Mouse (Mus musculus): ENCODE measurements around the gene Hras. TPM values are rescaled to one million over a fixed set of nuclear protein-coding genes. Genes with fewer than 3 reads are reported as not detected.

Gene Hras
- polyA plus RNA-seq, 1 experiment from 2014 or later = 78.2 TPM

DNA sequence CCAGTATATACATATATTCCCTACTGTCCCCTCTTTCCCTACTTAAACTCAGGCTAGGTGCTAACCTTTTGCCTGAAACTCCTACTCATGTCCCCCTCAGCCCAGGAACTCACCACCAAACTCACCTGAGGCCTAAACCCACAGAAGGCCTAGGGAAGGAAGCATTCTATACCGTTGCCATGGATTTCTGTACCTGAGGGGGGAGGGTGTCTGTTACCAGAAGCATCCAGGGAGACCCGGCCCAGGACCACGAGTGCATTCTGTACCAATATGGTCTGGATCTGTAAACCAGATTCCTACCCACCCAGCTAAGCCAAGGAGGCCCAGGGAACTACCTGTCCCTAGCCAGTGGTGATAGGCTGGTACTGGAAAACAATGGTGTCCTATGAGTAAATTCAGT, 20.5 kb upstream of the Hras start:
- no peaks in the 10 kb centered on the region for H3K9me3 ChIP-seq (replicated peaks)
- no peak overlapping the region for H3K27ac ChIP-seq (ENCODE audit: poor library complexity, severe bottlenecking)
- WGBS = 65% methylated on average over 3 of the region's 3 CpGs
- H3K27me3 ChIP-seq (replicated peaks) = peaks cover 10% of the 10 kb centered on the region; the same call in 1 of the 2 replicates
- H3K9ac ChIP-seq = no peak overlapping the region
- no peak overlapping the region; the same call in 1 of the 2 replicates for H3K4me2 ChIP-seq
- H3K4me1 ChIP-seq (replicated peaks) = peaks cover 18% of the 10 kb centered on the region
- no peak overlapping the region for H3K4me3 ChIP-seq
- no peak for ATAC-seq (ENCODE audit: insufficient number of reproducible peaks, low FRiP score)
- 0 out of 2 replicates have a peak, but pooled peaks cover 3% of the 10 kb centered on the region for H3K36me3 ChIP-seq

DNA sequence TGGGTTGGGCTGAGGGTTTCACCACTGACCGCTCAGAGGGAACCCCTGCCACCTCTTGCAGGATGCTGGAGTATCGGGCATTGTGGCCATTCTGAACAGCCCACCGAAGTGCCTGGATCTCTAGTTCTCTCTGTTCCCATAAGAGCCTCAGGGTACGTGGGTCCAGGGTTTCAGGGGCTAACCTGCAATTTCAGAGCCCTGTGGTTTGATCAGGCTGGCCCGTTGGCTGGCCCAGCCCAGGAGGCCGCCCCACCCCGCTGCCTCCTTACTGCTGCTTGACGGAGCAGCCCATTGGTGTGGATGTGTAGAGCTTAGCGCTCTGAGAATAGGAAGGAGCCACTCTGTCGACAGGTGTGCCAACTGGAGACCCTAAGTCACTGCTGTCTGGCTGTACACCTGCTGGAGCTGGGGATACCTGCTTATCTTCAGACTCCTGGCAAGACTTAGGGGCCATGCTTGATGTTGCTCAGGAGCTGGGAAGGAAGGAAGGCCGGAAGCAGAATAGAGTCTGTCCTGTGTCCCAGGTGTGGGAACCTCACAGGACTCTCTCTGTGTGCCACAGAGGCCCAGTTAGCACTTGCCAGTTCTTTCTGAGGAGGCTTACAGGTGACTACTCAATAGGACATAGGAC, 19.9 kb upstream of the Hras start, which contains the start of gene Lmntd2:
Gene Lmntd2 (minus strand): TSS at position 476 of the 631 bp plus-strand sequence.
- 92% methylated on average over 11 of the region's 11 CpGs for WGBS
- H3K4me3 ChIP-seq = peak within 1 kb of the TSS; percentile 74
- no peak for ATAC-seq (ENCODE audit: insufficient number of reproducible peaks, low FRiP score)
- peaks cover 18% of the 10 kb centered on the region for H3K4me1 ChIP-seq (replicated peaks)
- peak within 1 kb of the TSS; percentile 65; the same call in 1 of the 2 replicates for H3K27ac ChIP-seq (ENCODE audit: poor library complexity, severe bottlenecking)
- 0 out of 2 replicates have a peak, but pooled peaks cover under 1% of the 10 kb centered on the region for H3K36me3 ChIP-seq
- peak within 1 kb of the TSS; percentile 83 for H3K4me2 ChIP-seq
- peaks cover 10% of the 10 kb centered on the region; the same call in 1 of the 2 replicates for H3K27me3 ChIP-seq (replicated peaks)
- no peaks in the 10 kb centered on the region for H3K9me3 ChIP-seq (replicated peaks)
- peak within 1 kb of the TSS; percentile 76; the same call in 1 of the 2 replicates for H3K9ac ChIP-seq

DNA sequence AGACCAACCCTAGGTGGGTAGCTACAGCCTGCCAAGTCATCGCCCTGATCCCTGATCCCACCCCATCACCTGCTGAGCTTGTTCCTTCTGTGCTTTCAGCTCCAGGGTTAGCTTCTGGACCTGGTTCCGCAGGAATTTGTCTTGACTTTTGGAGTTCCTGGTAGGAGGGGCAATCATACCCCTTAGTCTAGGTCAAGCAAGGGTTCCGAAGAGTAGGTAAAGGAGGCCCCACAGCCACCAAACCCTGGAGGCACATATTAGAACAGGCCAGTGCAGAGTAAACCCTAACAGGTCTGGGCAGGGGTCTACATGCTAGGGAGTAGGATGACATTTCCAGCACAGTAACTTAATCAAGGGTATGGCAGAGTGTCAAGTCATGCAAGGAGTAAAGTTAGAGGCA, 19.3 kb upstream of the Hras start:
- 85% methylated on average over 3 of the region's 3 CpGs for WGBS
- Histone ChIP-seq H3K36me3 (no peaks in the 10 kb centered on the region), H3K9me3 (replicated peaks) (no peaks in the 10 kb centered on the region), H3K27ac (ENCODE audit: poor library complexity, severe bottlenecking) (no peak overlapping the region), H3K27me3 (replicated peaks) (peaks cover 10% of the 10 kb centered on the region; the same call in 1 of the 2 replicates), H3K4me1 (replicated peaks) (peaks cover 18% of the 10 kb centered on the region), H3K4me2 (no peak overlapping the region), H3K9ac (no peak overlapping the region), H3K4me3 (no peak overlapping the region)
- ATAC-seq (ENCODE audit: insufficient number of reproducible peaks, low FRiP score) = no peak

DNA sequence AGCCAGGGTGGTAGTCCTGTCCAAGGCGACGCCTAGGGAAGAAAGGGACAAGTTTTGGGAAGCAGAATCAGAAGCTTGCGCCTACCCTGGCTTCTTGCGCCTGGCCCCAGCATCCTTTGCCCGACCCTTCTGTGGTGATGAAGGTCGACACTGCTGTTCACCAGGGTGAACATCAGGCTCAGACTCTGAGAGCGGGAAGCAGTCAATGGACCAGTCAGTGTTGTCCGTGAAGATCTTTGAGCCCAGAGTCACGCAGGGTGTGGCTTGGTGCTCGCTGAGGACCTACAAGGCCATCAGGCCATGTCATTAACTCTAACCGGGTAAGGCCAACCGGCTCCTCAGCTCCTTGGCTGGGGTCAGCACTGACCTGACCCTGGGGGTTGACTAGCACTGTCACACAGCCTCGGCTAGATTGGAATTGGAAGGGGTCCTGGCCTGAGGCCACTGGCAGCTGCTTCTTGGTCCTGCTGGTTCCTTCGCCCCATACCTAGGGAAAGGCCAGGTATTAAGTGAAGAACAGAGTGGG, 16.9 kb upstream of the Hras start:
- peaks cover 10% of the 10 kb centered on the region; the same call in 1 of the 2 replicates for H3K27me3 ChIP-seq (replicated peaks)
- peaks cover 6% of the 10 kb centered on the region for H3K4me1 ChIP-seq (replicated peaks)
- no peak overlapping the region for H3K4me3 ChIP-seq
- no peak for ATAC-seq (ENCODE audit: insufficient number of reproducible peaks, low FRiP score)
- no peak overlapping the region for H3K4me2 ChIP-seq
- H3K9me3 ChIP-seq (replicated peaks) = no peaks in the 10 kb centered on the region
- H3K27ac ChIP-seq (ENCODE audit: poor library complexity, severe bottlenecking) = no peak overlapping the region
- 80% methylated on average over 14 of the region's 14 CpGs for WGBS
- no peaks in the 10 kb centered on the region for H3K36me3 ChIP-seq
- H3K9ac ChIP-seq = no peak overlapping the region

DNA sequence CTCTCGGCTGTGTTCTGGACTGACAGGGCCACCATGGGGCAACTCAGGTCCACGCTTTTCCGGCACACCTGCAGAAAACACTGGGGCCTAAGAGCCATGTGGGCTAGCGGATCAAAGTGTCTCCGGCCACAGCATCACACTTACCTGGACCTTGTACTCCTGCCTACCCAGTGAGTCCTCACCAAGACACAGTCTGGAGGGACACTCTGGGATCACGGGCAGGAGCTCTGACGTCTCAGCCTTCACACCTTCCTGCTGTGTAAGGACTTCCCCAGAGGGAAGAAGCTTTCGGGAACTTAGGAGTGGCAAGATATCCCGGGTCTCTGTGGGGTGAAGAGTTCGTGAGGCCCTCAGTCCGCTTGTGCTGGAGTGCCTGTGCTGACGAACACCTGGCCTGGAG, 16.3 kb upstream of the Hras start:
- H3K4me2 ChIP-seq = no peak overlapping the region
- H3K9ac ChIP-seq = no peak overlapping the region
- ATAC-seq (ENCODE audit: insufficient number of reproducible peaks, low FRiP score) = no peak
- no peaks in the 10 kb centered on the region for H3K36me3 ChIP-seq
- H3K4me1 ChIP-seq (replicated peaks) = peaks cover 4% of the 10 kb centered on the region
- peaks cover 10% of the 10 kb centered on the region; the same call in 1 of the 2 replicates for H3K27me3 ChIP-seq (replicated peaks)
- no peaks in the 10 kb centered on the region for H3K9me3 ChIP-seq (replicated peaks)
- WGBS = 61% methylated on average over 12 of the region's 12 CpGs
- no peak overlapping the region for H3K27ac ChIP-seq (ENCODE audit: poor library complexity, severe bottlenecking)
- no peak overlapping the region for H3K4me3 ChIP-seq

DNA sequence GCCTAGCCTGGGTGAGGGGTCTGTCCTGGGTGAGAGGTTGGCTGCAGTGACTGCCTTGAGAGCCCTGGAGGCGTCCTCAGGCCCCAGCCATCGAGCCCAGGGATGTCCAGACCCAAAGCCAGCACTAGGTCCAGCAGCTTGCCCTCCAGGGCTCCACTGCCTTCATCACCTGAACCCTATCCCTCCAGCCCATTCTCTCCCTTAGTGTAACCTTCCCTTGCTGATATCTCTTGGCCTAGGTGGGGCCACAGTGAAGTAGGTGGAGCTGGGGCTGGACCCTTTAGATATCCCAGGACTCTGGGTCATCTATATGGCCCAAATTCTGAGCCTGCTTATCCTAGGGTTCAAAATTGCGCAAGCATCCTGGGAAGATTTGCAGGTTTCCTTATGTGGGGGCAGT, 15.7 kb upstream of the Hras start:
- Histone ChIP-seq H3K27me3 (replicated peaks) (peaks cover 10% of the 10 kb centered on the region; the same call in 1 of the 2 replicates), H3K9me3 (replicated peaks) (no peaks in the 10 kb centered on the region), H3K4me3 (no peak overlapping the region), H3K9ac (no peak overlapping the region), H3K4me2 (no peak overlapping the region), H3K36me3 (no peaks in the 10 kb centered on the region), H3K4me1 (replicated peaks) (no peaks in the 10 kb centered on the region), H3K27ac (ENCODE audit: poor library complexity, severe bottlenecking) (no peak overlapping the region)
- WGBS = 72% methylated on average over 3 of the region's 3 CpGs
- ATAC-seq (ENCODE audit: insufficient number of reproducible peaks, low FRiP score) = peak; percentile 25; the same call in 1 of the 2 replicates

DNA sequence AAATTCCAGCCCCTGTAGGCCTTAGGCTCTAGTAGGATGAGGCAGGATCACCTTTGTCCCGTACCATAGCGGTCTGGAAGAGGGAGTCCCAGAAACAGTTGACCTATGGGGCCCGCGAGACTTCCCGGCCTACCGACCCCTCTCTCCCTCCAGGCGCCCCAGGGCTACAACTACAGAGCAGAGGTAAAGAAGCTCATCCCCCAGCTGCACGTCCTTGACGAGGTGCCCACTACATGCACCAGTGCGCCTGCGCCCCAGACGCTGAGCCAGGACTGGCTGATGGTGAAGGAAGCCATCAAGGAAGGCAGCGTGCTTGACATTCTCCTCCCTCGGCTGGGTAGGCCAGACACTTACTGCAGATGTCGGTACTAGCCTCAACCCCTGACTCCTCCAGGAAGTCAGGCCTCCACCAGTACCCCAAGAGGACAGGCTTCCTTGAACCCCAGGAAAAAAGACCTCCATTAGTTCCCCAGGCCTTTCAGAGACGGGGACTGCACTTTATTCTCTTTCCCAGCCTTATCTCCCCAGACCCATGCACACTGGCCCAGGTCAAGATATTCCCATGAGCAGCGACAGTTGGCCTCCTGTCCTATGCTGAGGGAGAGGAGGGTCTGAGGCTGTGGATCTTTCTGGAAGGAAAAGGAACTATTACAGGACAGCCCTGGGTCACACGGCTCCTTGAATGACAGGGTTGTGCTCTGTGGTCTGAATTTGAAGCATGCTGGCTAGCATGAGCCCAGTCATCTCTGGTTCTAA, 12.6 kb upstream of the Hras start:
- no peak overlapping the region for H3K4me3 ChIP-seq
- H3K4me1 ChIP-seq (replicated peaks) = no peaks in the 10 kb centered on the region
- no peak overlapping the region for H3K9ac ChIP-seq
- no peak overlapping the region for H3K27ac ChIP-seq (ENCODE audit: poor library complexity, severe bottlenecking)
- H3K4me2 ChIP-seq = no peak overlapping the region
- H3K9me3 ChIP-seq (replicated peaks) = no peaks in the 10 kb centered on the region
- ATAC-seq (ENCODE audit: insufficient number of reproducible peaks, low FRiP score) = no peak
- no peaks in the 10 kb centered on the region for H3K36me3 ChIP-seq
- no peaks in the 10 kb centered on the region; the same call in 1 of the 2 replicates for H3K27me3 ChIP-seq (replicated peaks)
- WGBS = 84% methylated on average over 18 of the region's 18 CpGs

DNA sequence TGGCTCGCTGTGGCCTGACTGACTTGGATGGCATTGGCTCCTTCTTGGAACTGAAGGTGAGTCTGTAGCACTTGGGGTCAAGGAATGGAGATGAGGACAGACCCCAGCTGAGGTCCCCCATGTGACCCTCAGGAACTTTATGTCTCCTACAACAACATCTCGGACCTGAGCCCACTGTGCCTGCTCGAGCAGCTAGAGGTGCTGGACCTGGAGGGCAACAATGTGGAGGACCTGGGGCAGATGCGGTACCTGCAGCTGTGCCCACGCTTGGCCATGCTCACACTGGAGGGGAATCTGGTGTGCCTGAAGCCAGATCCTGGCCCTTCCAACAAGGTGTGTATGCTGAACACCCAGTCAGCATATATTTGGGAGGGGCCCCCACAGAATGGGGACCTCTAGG, 11.7 kb upstream of the Hras start:
- H3K27me3 ChIP-seq (replicated peaks) = no peaks in the 10 kb centered on the region
- no peak overlapping the region for H3K9ac ChIP-seq
- no peak overlapping the region for H3K27ac ChIP-seq (ENCODE audit: poor library complexity, severe bottlenecking)
- 86% methylated on average over 5 of the region's 5 CpGs for WGBS
- H3K4me3 ChIP-seq = no peak overlapping the region
- H3K9me3 ChIP-seq (replicated peaks) = no peaks in the 10 kb centered on the region
- no peaks in the 10 kb centered on the region for H3K36me3 ChIP-seq
- H3K4me2 ChIP-seq = no peak overlapping the region
- H3K4me1 ChIP-seq (replicated peaks) = no peaks in the 10 kb centered on the region
- no peak for ATAC-seq (ENCODE audit: insufficient number of reproducible peaks, low FRiP score)

DNA sequence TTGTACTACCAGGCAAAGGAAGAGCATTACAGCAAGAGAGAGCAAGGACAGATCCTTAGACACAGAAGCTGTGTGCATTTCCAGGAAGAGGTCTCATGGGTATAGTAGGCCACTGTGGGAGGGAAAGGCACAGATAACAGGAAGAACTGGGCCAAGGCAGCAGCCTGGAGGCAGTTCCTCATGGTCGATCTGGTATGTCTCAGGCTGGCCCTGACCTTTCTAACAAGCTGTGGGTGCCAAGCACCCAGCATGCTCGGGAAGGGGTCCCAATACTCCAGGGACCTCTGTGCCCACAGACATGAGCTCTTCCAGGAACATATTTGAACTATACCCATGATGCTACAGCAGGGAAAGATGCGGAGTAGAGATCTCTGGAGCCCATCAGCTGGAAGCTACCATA, 10.7 kb upstream of the Hras start:
- H3K36me3 ChIP-seq = no peaks in the 10 kb centered on the region
- no peaks in the 10 kb centered on the region for H3K9me3 ChIP-seq (replicated peaks)
- H3K27ac ChIP-seq (ENCODE audit: poor library complexity, severe bottlenecking) = no peak overlapping the region
- H3K4me1 ChIP-seq (replicated peaks) = no peaks in the 10 kb centered on the region
- ATAC-seq (ENCODE audit: insufficient number of reproducible peaks, low FRiP score) = no peak
- H3K27me3 ChIP-seq (replicated peaks) = no peaks in the 10 kb centered on the region
- no peak overlapping the region for H3K9ac ChIP-seq
- no peak overlapping the region for H3K4me2 ChIP-seq
- no peak overlapping the region for H3K4me3 ChIP-seq
- WGBS = 66% methylated on average over 3 of the region's 3 CpGs

DNA sequence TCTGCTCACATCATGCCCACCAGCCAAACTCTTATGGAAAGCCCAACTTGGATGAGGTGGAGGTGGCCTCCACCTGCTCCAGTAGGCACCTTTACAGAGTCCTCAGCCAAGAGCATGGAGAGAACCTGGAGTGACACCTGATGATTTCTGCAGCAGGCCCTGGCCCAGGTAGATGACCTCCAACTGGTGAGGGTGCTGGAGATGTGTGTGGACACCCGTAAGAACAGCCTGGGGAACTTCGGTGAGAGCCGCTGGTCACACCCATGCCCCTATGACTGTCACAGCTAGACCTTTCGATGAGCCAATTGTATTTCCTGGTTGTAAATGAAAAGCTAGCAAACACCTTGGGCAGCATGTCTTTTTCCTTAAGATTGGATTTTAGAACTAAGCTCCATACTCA, 4.3 kb upstream of the Hras start:
- Histone ChIP-seq H3K4me2 (no peak overlapping the region), H3K36me3 (no peaks in the 10 kb centered on the region), H3K9ac (no peak overlapping the region), H3K4me3 (no peak overlapping the region), H3K4me1 (replicated peaks) (peaks cover 12% of the 10 kb centered on the region), H3K27me3 (replicated peaks) (no peaks in the 10 kb centered on the region), H3K27ac (ENCODE audit: poor library complexity, severe bottlenecking) (no peak overlapping the region), H3K9me3 (replicated peaks) (no peaks in the 10 kb centered on the region)
- WGBS = 88% methylated on average over 4 of the region's 4 CpGs
- no peak for ATAC-seq (ENCODE audit: insufficient number of reproducible peaks, low FRiP score)

DNA sequence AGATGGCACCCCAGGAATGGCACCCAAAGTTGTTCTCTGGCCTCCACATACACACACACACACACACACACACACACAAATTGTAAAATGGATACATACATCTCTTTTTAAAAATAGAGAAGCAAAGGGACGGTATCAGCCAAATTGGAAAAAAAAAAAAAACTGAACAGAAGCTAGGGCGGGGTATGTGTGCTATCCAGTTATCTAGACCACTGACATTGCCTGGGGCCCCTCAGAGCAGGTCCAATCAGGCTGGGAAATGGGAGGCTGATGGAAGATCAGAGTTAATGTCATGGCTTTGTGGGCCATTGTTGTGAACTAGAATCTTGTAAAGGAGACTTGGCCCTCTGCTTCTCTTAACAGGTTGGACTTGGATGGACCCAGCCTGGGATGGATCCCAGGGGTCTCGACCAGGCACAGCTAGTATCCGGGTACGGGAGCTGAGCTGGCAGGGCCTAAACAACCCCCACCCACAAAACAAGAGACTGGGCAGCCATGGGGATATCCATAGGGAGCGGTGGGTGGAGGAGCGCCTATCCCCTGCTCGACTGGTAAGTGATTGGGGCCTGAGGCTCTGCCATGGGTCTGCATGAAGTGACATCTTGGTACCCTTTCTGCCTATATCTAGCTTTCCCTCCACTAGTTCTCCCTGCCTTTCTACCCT, 2.9 kb upstream of the Hras start:
- Histone ChIP-seq H3K27me3 (replicated peaks) (no peaks in the 10 kb centered on the region), H3K4me3 (no peak overlapping the region), H3K4me1 (replicated peaks) (peaks cover 25% of the 10 kb centered on the region), H3K9me3 (replicated peaks) (no peaks in the 10 kb centered on the region), H3K9ac (no peak overlapping the region), H3K36me3 (peaks cover 6% of the 10 kb centered on the region), H3K4me2 (no peak overlapping the region), H3K27ac (ENCODE audit: poor library complexity, severe bottlenecking) (no peak overlapping the region)
- ATAC-seq (ENCODE audit: insufficient number of reproducible peaks, low FRiP score) = no peak
- 81% methylated on average over 8 of the region's 8 CpGs for WGBS
